Mouse (Mus musculus): ENCODE data around the gene Nim1k. TPM values are rescaled to one million over a fixed set of nuclear protein-coding genes. Genes with fewer than 3 reads are reported as not detected.

Nim1k gene
- total and polyA plus RNA-seq, 3 experiments: 0.03 TPM; not detected in 2

DNA sequence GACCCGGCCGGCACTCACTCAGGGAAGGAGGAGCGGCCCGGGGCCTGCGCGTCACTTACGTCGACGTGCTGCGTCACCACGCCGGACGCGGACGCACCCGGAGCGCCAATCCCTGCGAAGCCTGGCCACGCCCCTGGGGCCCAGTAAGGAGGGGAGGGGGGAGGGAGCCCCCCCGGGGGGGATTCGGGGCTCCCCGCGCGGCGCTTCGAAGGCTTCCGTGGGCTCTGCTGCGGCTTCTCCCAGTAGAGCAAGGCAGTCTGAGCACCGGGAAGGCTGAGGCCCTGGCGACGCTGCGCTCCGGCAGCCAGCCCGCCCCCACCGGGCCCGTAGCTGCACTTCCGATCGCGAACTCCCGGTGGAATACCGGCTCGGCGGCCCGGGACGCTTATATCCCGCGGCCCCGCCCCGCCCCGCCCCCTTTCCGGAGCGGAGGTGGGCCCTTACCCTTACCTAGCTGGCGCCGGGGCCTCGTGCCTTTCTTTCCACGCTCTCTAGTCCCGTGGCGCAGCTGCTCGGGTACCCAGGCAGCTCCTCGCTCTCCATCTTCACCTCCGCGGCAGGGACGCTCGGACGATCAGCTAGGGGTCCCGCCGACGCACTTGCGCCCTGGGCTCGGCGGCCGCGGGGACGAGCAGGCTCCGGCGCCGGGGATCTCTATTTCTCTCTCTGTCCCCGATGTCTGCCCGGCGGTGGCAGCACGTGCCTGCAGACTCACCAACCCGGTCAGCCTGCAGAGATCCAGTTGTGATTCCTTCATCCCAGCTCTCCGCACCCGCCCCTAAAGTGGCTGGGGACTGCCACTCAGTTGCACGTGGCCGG, 35.3 kb upstream of the Nim1k start, which contains the start of gene Zfp131 (continued):
- TF ChIP-seq NRF1 (IDR thresholded peaks at IDR 0.05; ENCODE audit: insufficient read depth, low read depth, low read length, poor library complexity, severe bottlenecking) (peak; percentile 60; the same call in 1 of the 2 replicates), POLR2AphosphoS2 (IDR thresholded peaks at IDR 0.05; ENCODE audit: low read length) (peak; percentile 55), KAT2A (conservative IDR thresholded peaks at IDR 0.05; ENCODE audit: low read depth, low read length) (no peak), ETS1 (IDR thresholded peaks at IDR 0.05; ENCODE audit: low read depth, low read length) (no peak)

DNA sequence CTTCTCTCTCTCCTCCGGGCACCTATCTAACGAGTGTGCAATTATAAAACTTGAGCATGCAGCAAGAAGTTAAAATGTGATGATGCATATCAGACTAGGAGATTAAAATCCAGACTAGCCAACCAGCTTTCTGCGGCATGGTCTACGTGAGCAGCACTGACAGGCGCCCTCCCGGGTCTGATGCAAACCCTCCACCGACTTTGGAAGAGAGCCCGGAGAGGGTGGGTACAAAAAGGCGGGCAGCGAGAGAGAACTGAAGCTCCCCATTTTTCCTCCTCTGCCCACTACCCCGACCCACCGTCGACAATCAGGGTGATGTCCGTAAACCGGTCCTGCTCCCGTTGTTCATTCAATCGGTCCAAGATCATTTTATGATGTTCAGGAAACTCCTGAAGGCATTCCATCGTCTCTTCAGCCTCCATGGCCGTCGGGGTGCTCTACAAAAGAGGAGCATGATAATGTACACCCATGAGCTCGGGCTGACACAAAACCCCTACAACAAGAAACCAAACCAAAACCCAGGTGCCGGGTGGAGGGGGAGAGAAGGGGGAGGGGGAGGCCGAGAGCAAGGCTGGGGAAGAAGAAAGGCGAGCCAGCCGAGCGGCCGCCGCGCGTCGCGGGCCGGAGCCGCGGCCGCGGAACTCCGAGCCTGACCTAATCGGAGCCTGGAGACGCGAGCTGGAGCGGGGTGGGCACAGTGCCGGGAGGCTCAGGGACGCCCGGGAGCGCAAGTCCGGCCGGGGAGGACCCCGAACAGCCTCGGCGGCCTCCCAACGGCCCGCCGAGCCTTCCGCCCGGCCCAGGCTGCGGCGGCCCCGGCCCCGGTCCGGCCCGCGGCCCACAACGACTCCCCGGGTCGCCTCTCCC, 34.4 kb upstream of the Nim1k start:
- peak overlapping the region; percentile 96 for H3K27ac ChIP-seq (ENCODE audit: control insufficient read depth, low read depth, low read length)
- peaks cover 25 to 30% of the 10 kb centered on the region in 2 experiments for H3K36me3 ChIP-seq (ENCODE audit: control insufficient read depth in 1 of 2, insufficient read depth in 2 of 2, low read length in 2 of 2)
- H3K9ac ChIP-seq (ENCODE audit: control insufficient read depth, low read depth, low read length, poor library complexity, severe bottlenecking): peak overlapping the region; percentile 96
- peak overlapping the region; percentile 92 to 100 for H3K4me3 ChIP-seq (ENCODE audit: control insufficient read depth in 1 of 2, insufficient read depth in 1 of 2, low read depth in 2 of 2, low read length in 2 of 2)
- no peaks in the 10 kb centered on the region for H3K27me3 ChIP-seq (ENCODE audit: control insufficient read depth in 1 of 2, insufficient read depth in 2 of 2, low read length in 2 of 2)
- peaks cover 33% of the 10 kb centered on the region for H3K79me2 ChIP-seq (ENCODE audit: control insufficient read depth, insufficient read depth, low read length, poor library complexity)
- DNase-seq (ENCODE audit: low read depth, low spot score): peak; percentile 91
- peaks cover 3 to 13% of the 10 kb centered on the region in 2 experiments; a peak in 3 of 4 replicates for H3K4me1 ChIP-seq (ENCODE audit: control insufficient read depth in 1 of 2, insufficient read depth in 2 of 2, low read length in 2 of 2)
- no peaks in the 10 kb centered on the region for H3K9me3 ChIP-seq (replicated peaks; ENCODE audit: insufficient read depth, low read length)
- TF ChIP-seq MAX (IDR thresholded peaks at IDR 0.05; ENCODE audit: low read length) (peak; percentile 24; the same call in 1 of the 2 replicates), SMC3 (IDR thresholded peaks at IDR 0.05; ENCODE audit: low read depth, low read length) (no peak), POLR2AphosphoS5 (IDR thresholded peaks at IDR 0.05; ENCODE audit: borderline replicate concordance, low read depth, low read length) (no peak), POLR2AphosphoS2 (IDR thresholded peaks at IDR 0.05; ENCODE audit: low read length) (peak; percentile 66), USF2 (IDR thresholded peaks at IDR 0.05; ENCODE audit: borderline replicate concordance in 1 of 2, insufficient read depth in 1 of 2, low read depth in 1 of 2, low read length in 2 of 2) (no peak), E2F4 (IDR thresholded peaks at IDR 0.05; ENCODE audit: borderline replicate concordance, low read depth, low read length) (no peak), CHD2 (IDR thresholded peaks at IDR 0.05; ENCODE audit: low read length) (no peak), MAZ (IDR thresholded peaks at IDR 0.05; ENCODE audit: low read depth, low read length) (no peak), MXI1 (IDR thresholded peaks at IDR 0.05; ENCODE audit: low read depth, low read length) (peak; percentile 81; the same call in 1 of the 2 replicates), ZNF384 (IDR thresholded peaks at IDR 0.05; ENCODE audit: low read depth, low read length) (no peak), MAFK (IDR thresholded peaks at IDR 0.05; ENCODE audit: borderline replicate concordance, low read depth, low read length) (no peak), ZC3H11A (IDR thresholded peaks at IDR 0.05; ENCODE audit: low read depth, low read length) (no peak), USF1 (IDR thresholded peaks at IDR 0.05; ENCODE audit: low read depth, low read length) (no peak), MYC (IDR thresholded peaks at IDR 0.05; ENCODE audit: low read depth, low read length) (peak; percentile 54; the same call in 1 of the 2 replicates), TCF12 (IDR thresholded peaks at IDR 0.05; ENCODE audit: low read depth, low read length) (peak; percentile 18; the same call in 1 of the 2 replicates), SIN3A (IDR thresholded peaks at IDR 0.05; ENCODE audit: low read length) (peak; percentile 86), RAD21 (IDR thresholded peaks at IDR 0.05; ENCODE audit: low read depth, low read length) (no peak), NELFE (IDR thresholded peaks at IDR 0.05; ENCODE audit: low read depth, low read length) (peak; percentile 44), GABPA (IDR thresholded peaks at IDR 0.05; ENCODE audit: low read depth, low read length) (no peak), ETS1 (IDR thresholded peaks at IDR 0.05; ENCODE audit: low read depth, low read length) (peak; percentile 86), GATA1 (IDR thresholded peaks at IDR 0.05; ENCODE audit: low read depth, low read length) (peak; percentile 83), CHD1 (IDR thresholded peaks at IDR 0.05; ENCODE audit: low read depth, low read length) (no peak), UBTF (IDR thresholded peaks at IDR 0.05; ENCODE audit: borderline replicate concordance, insufficient read depth, low read depth, low read length) (no peak), RCOR1 (IDR thresholded peaks at IDR 0.05; ENCODE audit: low read depth, low read length) (no peak), EP300 (IDR thresholded peaks at IDR 0.05; ENCODE audit: low read depth in 1 of 2, low read length in 2 of 2) (peak in 1 of 2 experiments; percentile 54; a peak in 1 of 4 replicates), TAL1 (IDR thresholded peaks at IDR 0.05; ENCODE audit: low read length) (no peak), KAT2A (conservative IDR thresholded peaks at IDR 0.05; ENCODE audit: low read depth, low read length) (no peak), BHLHE40 (IDR thresholded peaks at IDR 0.05; ENCODE audit: borderline replicate concordance, low read depth, low read length) (0 out of 2 replicates have a peak, but pooled peaks have one; percentile 13), HCFC1 (IDR thresholded peaks at IDR 0.05; ENCODE audit: low read depth, low read length) (peak; percentile 63; the same call in 1 of the 2 replicates)
